ENCODE assay signal across 21 mouse cellular contexts in genomic region chr3:86101956-86102355, GRCm38 (mm10). TPM values are rescaled to one million over a fixed set of nuclear protein-coding genes. Genes with fewer than 3 reads are reported as not detected.
DNase-seq lines count a peak whose midpoint lies in the region; TF ChIP-seq lines count a peak whose summit lies in the region.
"Had no signal": no experiment of that assay in that cellular context is flagged by ENCODE, and none has a peak within 500 bp of the region (broad histone marks: within the 10 kb centered on the region; RNA-seq: fewer than 3 reads in every experiment).

No protein-coding gene starts in this region.

- H3K4me2 ChIP-seq in myocyte (ENCODE audit: low read depth): no peak overlapping the region
- H3K4me2 ChIP-seq: heart, embryonic 12.5 days; heart, embryonic 15.5 days; hindbrain, embryonic 14.5 days had no signal

- no peak for TF ChIP-seq POLR2A in myocyte (IDR thresholded peaks at IDR 0.05; ENCODE audit: insufficient read length, low read depth)

- peak; percentile 63 for DNase-seq in heart, embryonic 10.5 days (ENCODE audit: low spot score)
- no peak for DNase-seq in heart, adult 9 months (ENCODE audit: low spot score in 2 of 2)
- peak; percentile 49 for DNase-seq in R1 (ENCODE audit: low read depth, low spot score)
- peak; percentile 30 for DNase-seq in ZHBTc4 (ENCODE audit: low read depth, low spot score)
- no peak for DNase-seq in lung, postnatal 4 days
- DNase-seq: adrenal gland, postnatal 14 days; cerebellum, adult 11-12 months; cerebellum, adult 8-10 months; cerebellum, postnatal 10 days; cerebellum, postnatal 36 days; embryo, embryonic 11 days; gastrocnemius, postnatal 25 days; heart, adult 2 months; heart, postnatal 10 days; heart, postnatal 4 days had no signal

- no peaks in the 10 kb centered on the region for H3K27me3 ChIP-seq in heart, embryonic 10.5 days (ENCODE audit: insufficient read depth, poor library complexity, severe bottlenecking)
- no peaks in the 10 kb centered on the region for H3K27me3 ChIP-seq in myocyte (ENCODE audit: control insufficient read depth, insufficient read depth, insufficient read length)
- H3K27me3 ChIP-seq: heart, embryonic 12.5 days; heart, embryonic 15.5 days had no signal

- 90% methylated on average over 6 of the region's 6 CpGs for WGBS in heart, embryonic 10.5 days

- peaks cover 7% of the 10 kb centered on the region; the same call in 1 of the 2 replicates for H3K36me3 ChIP-seq in heart, embryonic 10.5 days
- no peaks in the 10 kb centered on the region for H3K36me3 ChIP-seq in myocyte (ENCODE audit: control insufficient read depth, insufficient read depth)
- H3K36me3 ChIP-seq: forebrain, embryonic 10.5 days; heart, embryonic 15.5 days had no signal

- no peaks in the 10 kb centered on the region for H3K79me2 ChIP-seq in myocyte (ENCODE audit: control insufficient read depth, insufficient read depth)

- H3K27ac ChIP-seq in heart, embryonic 10.5 days: no peak overlapping the region
- H3K27ac ChIP-seq: forebrain, embryonic 10.5 days; heart, adult 2 months; heart, embryonic 15.5 days; hindbrain, embryonic 14.5 days; hindbrain, postnatal 0 days had no signal

- H3ac ChIP-seq in myocyte (ENCODE audit: control insufficient read depth, insufficient read length): no peak overlapping the region

- H3K4me1 ChIP-seq in heart, embryonic 10.5 days: no peaks in the 10 kb centered on the region
- H3K4me1 ChIP-seq: forebrain, embryonic 10.5 days; heart, embryonic 12.5 days; heart, embryonic 15.5 days had no signal

- no peak overlapping the region for H3K4me3 ChIP-seq in heart, embryonic 10.5 days
- H3K4me3 ChIP-seq in myocyte: no peak overlapping the region
- H3K4me3 ChIP-seq: forebrain, embryonic 10.5 days; heart, adult 2 months; heart, embryonic 12.5 days; heart, embryonic 15.5 days had no signal

- no peaks in the 10 kb centered on the region for H3K9me3 ChIP-seq in heart, embryonic 10.5 days
- H3K9me3 ChIP-seq: forebrain, embryonic 10.5 days; heart, embryonic 12.5 days; heart, embryonic 15.5 days had no signal

TF ChIP-seq in myocyte, 11 proteins besides CTCF, POLR2A, EP300 and RAD21:
- no peak for TF ChIP-seq SRF (IDR thresholded peaks at IDR 0.05; ENCODE audit: control insufficient read depth, insufficient read length, low read depth)
- peak; percentile 4 to 78 (median 34) for TF ChIP-seq MYOD1 (IDR thresholded peaks at IDR 0.05; ENCODE audit: control insufficient read depth in 1 of 3, insufficient read length in 2 of 3, low read depth in 2 of 3)

RNA-seq across cellular contexts. Expression of gene Rps3a1, which starts 40.5 kb away (rescaled TPM):
- polyA plus RNA-seq in heart, embryonic 10.5 days (2016; fragmentation: Nextera tagmentation; extraction: Ambion mirVana): 903 and 1,025 TPM in 2 replicates
- 428 TPM for polyA plus RNA-seq in myocyte (2012; fragmentation: generic; extraction: Trizol)

Comparison
In these comparisons a context has a peak if more than half of its experiments do, and no peak if none do; other contexts are left out.
1. DNase-seq: peak in heart, embryonic 10.5 days (single experiment), R1 (single experiment) and ZHBTc4 (single experiment); none in heart, adult 9 months (0 of 2) and lung, postnatal 4 days (0 of 2).